Mouse (Mus musculus) hindbrain, embryonic 14.5 days (tissue): ENCODE measurements at regions not wholly inside any gene's neighbourhood (a gene's known extent, or its start where the extent isn't known, plus 50 kb on each side); places are given as distances from the start of the nearest gene placed in this dataset.
A peak's percentile ranks its signal among the peaks of the same experiment; 100 is the strongest.

Experiments used
- ATAC-seq: fragments of 200-750 bp; cut with Nextera tagmentation; 2 replicates; pipeline ENCODE4 v1.8.0; 2017; ENCODE audit warnings: moderate number of reproducible peaks, mild to moderate bottlenecking, moderate TSS enrichment, moderate library complexity; ENCODE audit not compliant: low FRiP score
- DNase-seq: peaks from one replicate; pipeline ENCODE4 v3.0.0-alpha.2; 2015; ENCODE audit warnings: low spot score
- H3K27ac ChIP-seq: fragments of 300-500 bp; sonication (generic); 2 replicates; pipeline ENCODE4 v1.5.1; 2014; ENCODE audit warnings: mild to moderate bottlenecking, moderate library complexity
- H3K27me3 ChIP-seq: fragments of 300-500 bp; sonication (generic); 2 replicates; pipeline ENCODE4 v1.6.1; 2014; ENCODE audit warnings: mild to moderate bottlenecking, low read length, mixed read lengths; ENCODE audit not compliant: control insufficient read depth, insufficient read depth
- H3K36me3 ChIP-seq: fragments of 300-500 bp; sonication (generic); replicated peaks from 2 replicates; pipeline ENCODE4 v1.6.1; 2014; ENCODE audit not compliant: control insufficient read depth, insufficient read depth
- H3K4me1 ChIP-seq: fragments of 300-500 bp; sonication (generic); replicated peaks from 2 replicates; pipeline ENCODE4 v1.6.1; 2014; ENCODE audit warnings: antibody characterized with exemption, low read length, mixed read lengths; ENCODE audit not compliant: control insufficient read depth, insufficient read depth
- H3K4me2 ChIP-seq: fragments of 300-500 bp; sonication (generic); replicated peaks from 2 replicates; pipeline ENCODE4 v1.6.1; 2014; ENCODE audit warnings: mild to moderate bottlenecking, moderate library complexity
- H3K4me3 ChIP-seq: fragments of 300-500 bp; sonication (generic); replicated peaks from 2 replicates; pipeline ENCODE4 v1.5.1; 2014; ENCODE audit warnings: mild to moderate bottlenecking, low read length
- H3K9ac ChIP-seq: fragments of 300-500 bp; sonication (generic); 2 replicates; pipeline ENCODE4 v1.6.1; 2014
- H3K9me3 ChIP-seq: fragments of 300-500 bp; sonication (generic); 2 replicates; pipeline ENCODE4 v1.6.1; 2016; ENCODE audit warnings: low read length; ENCODE audit not compliant: control insufficient read depth
- WGBS: fragments of 180-500 bp; shearing (Covaris S2); extraction: QIAGEN DNeasy Blood & Tissue Kit; methylation state at CpG from one replicate; pipeline ENCODE4 v1.1.7; 2014; 5-methylcytosine and 5-hydroxymethylcytosine counted together

DNA sequence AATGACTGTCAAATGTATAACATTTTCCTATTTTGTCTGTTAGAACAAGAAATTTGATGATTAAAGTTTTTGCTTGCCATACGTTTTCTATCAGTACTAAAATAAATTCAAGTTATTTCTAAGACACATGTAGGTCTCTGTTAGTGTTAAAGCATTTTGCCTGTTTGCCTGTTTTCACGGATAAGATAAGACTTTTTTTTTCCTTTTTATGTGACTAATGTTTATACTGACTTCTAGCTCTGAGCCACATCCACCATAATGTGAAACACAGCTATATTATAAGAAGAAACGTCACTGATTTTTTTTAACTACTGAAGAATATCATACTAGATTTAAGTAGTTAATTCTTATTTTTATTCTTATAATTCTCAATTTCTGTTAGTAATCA, 1012.6 kb downstream of the Cdh8 start:
- no peak overlapping the region for H3K4me2 ChIP-seq
- no peak for DNase-seq

DNA sequence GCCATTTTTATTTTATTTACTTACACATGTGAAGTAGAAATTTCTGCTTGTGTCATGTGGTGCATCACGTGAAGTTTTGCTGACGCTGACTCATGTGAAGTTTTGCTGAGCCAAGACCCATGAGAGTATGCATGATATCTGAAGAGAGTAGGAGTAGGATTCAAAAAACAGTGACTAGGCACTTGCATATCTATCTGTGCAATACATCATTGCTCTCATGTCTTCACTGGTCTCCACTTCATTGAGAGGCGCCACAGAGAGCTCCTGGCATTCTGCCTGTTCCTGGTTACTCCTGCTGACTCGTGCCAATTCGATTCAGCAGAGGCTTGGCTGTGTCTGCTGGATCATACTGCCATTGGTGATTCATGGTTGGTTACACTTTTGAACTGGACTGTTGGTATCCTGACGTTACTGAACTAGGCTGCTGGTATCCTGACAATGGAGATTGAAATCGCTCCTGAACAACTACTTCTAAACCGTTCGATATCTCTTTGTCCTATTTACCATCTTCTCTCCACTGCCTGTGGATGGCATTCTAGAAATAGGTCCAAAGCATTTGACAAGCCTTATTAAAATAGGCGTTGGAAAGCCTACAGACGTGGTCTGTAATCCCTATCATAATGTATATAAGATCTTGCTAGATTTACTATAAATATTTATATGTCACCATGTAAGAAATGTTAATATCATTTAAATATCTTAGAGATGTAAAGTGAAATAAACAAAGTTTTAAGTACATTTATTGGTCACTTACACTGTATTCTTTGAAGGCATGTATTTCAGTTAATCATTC, 1013.2 kb downstream of the Cdh8 start:
- ATAC-seq (peak; percentile 43; the same call in 1 of the 2 replicates), DNase-seq (peak; percentile 30)
- 76% methylated on average over 11 of the region's 11 CpGs for WGBS
- no peaks in the 10 kb centered on the region for H3K4me1 ChIP-seq
- H3K9ac ChIP-seq = no peak overlapping the region
- H3K27ac ChIP-seq = no peak overlapping the region
- no peak overlapping the region for H3K4me3 ChIP-seq
- no peaks in the 10 kb centered on the region for H3K27me3 ChIP-seq
- no peaks in the 10 kb centered on the region for H3K9me3 ChIP-seq
- H3K36me3 ChIP-seq = no peaks in the 10 kb centered on the region
- H3K4me2 ChIP-seq = no peak overlapping the region

More for the DNA sequence above, 1012.6 kb downstream of the Cdh8 start:
- no peaks in the 10 kb centered on the region for H3K36me3 ChIP-seq
- no peaks in the 10 kb centered on the region for H3K4me1 ChIP-seq
- no peak overlapping the region for H3K4me3 ChIP-seq
- no peak overlapping the region for H3K27ac ChIP-seq
- no peaks in the 10 kb centered on the region for H3K9me3 ChIP-seq
- WGBS = 88% methylated on average over 3 of the region's 3 CpGs
- no peak overlapping the region for H3K9ac ChIP-seq
- no peaks in the 10 kb centered on the region for H3K27me3 ChIP-seq
- ATAC-seq = no peak

DNA sequence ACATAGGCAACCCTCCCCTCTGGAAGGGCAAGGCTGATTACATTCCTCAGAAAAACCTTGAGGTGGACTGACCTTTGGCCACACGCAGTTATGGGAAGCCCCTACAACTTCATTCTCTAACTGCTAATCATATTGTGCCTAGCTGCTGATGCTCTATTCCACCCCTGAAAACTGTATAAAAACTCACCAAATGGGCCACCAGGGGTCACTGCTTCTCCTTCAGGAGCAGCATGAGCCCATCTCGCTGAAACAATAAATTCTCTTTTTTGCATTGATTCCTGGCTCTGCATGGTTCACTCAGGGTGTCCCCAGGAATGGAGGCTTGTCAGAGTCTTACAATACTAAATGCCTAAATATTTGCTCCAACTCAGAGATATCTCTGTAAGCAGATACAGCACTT, 1034.5 kb downstream of the Cdh8 start:
- no peak for DNase-seq
- ATAC-seq = no peak
- H3K9ac ChIP-seq = no peak overlapping the region

DNA sequence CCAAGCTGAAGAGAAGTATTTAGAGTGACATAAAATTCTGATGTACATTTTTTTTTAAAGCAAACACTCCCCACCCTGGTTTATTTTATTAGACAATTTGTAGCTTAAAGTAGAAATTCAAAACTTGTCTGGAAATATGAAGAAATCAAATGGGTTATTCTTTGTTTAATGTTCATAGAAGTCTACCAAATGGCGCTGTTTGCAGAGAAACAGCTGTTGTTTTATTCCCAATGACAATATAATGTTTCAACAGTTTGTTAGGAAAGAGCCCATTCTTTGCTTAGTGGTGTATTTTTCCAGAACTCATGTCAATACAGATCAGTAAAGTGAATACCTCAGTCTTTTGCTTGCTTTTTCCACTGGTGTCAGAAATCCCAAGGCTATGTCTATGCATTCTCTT, 1035.9 kb downstream of the Cdh8 start:
- Histone ChIP-seq H3K4me1 (no peaks in the 10 kb centered on the region), H3K36me3 (no peaks in the 10 kb centered on the region), H3K9me3 (no peaks in the 10 kb centered on the region), H3K27me3 (no peaks in the 10 kb centered on the region), H3K27ac (no peak overlapping the region), H3K4me2 (no peak overlapping the region), H3K9ac (no peak overlapping the region), H3K4me3 (no peak overlapping the region)
- DNase-seq = no peak
- 89% methylated on average over 1 of the region's 1 CpGs for WGBS
- no peak for ATAC-seq

More for the DNA sequence above, 1034.5 kb downstream of the Cdh8 start:
- Histone ChIP-seq H3K27me3 (no peaks in the 10 kb centered on the region), H3K36me3 (no peaks in the 10 kb centered on the region), H3K4me3 (no peak overlapping the region), H3K4me2 (no peak overlapping the region), H3K27ac (no peak overlapping the region), H3K9me3 (no peaks in the 10 kb centered on the region), H3K4me1 (no peaks in the 10 kb centered on the region)
- WGBS = 83% methylated on average over 2 of the region's 2 CpGs

DNA sequence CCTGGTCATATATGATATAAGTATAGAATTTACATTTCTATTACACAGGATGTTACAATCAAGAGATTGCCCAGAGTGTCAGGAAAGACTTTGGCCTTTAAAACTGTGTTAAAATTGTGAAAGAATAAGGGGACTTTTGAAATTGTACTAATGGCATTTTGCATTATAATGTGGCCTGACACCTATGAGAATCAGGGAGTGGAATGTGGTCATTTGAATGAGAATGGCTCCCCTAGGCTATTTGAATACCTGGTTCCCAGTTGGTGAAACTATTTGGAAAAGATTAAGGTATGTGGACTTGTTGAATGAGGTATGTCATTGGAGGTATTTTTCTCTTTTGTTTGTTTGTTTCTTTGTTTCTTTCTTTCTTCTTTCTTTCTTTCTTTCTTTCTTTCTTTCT, 1038.5 kb downstream of the Cdh8 start:
- H3K4me1 ChIP-seq = no peaks in the 10 kb centered on the region

DNA sequence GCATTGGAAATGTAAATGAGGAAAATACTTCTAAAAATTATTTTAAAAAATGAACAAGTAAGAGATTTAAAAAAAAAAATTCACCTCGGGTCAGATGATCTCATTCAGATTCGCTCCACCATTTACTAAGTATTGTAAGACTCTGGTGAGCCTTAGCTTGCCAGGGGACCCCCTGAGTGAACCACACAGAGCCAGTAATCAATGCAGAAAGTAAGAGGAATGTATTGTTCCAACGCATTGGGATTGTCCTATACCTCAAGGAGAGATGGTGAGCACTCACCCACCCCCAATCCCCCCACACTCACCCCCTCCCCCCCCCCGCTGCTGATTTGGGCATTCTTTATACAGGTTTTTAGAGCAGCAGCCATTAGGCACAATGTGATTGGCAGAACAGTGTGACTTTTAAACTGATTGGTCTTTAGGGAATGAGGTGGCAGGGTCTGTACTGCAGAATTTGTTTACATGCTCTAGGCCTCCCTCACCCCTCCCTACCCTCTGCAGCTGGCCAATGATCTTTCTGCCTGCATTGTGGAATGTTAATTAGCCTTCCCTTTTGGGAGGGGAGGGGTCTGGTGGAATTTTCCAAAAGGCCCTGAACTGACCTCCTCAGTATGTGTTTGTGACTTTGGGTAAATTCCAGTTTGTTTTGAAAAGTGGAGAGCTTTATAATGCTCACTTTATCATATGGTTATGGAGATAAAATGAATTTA, 1043.4 kb downstream of the Cdh8 start:
- no peaks in the 10 kb centered on the region for H3K27me3 ChIP-seq
- H3K4me3 ChIP-seq = no peak overlapping the region
- H3K36me3 ChIP-seq = no peaks in the 10 kb centered on the region
- no peaks in the 10 kb centered on the region for H3K9me3 ChIP-seq
- DNase-seq (no peak), ATAC-seq (0 out of 2 replicates have a peak, but pooled peaks have one; percentile 17)
- H3K9ac ChIP-seq = no peak overlapping the region
- no peak overlapping the region for H3K4me2 ChIP-seq
- H3K27ac ChIP-seq = no peak overlapping the region
- 34% methylated on average over 3 of the region's 4 CpGs for WGBS
- no peaks in the 10 kb centered on the region for H3K4me1 ChIP-seq

More for the DNA sequence above, 1038.5 kb downstream of the Cdh8 start:
- no peak overlapping the region for H3K27ac ChIP-seq
- DNase-seq = no peak
- H3K9me3 ChIP-seq = no peaks in the 10 kb centered on the region
- no peaks in the 10 kb centered on the region for H3K27me3 ChIP-seq
- H3K36me3 ChIP-seq = no peaks in the 10 kb centered on the region
- no peak for ATAC-seq
- H3K4me3 ChIP-seq = no peak overlapping the region
- no peak overlapping the region for H3K9ac ChIP-seq
- H3K4me2 ChIP-seq = no peak overlapping the region

DNA sequence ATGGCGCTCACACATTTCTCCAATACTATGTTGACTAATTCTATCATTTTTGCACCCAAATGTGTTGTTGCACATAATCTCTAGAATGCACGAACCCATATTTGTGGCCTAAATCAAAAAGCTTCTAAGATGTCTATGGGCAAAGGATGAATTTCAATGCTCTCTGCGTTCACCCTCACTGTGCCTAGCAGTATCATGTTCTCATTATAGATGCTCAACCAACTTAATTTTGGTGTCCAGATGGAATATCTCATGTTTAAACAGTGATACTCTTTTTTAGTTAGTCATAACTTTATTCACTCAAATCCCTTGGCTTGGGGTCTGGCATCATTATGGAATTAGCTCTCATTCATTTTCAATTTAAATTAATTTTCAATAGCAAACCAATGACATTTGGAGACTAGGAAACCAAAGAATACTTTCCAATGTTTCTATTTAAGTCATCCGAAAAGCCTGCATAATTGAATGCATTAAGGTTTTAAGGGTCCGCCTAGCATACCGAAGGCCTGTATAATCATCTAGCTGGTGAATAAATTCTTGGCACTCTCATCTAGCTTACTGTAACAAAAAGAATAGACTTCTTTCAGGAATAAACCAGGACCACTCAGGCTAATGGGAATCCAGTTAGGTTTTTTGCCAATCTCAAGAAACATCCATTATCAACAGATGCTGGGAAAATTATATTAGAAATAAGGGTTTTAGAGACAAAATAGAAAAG, 1050.7 kb downstream of the Cdh8 start:
- H3K9me3 ChIP-seq = no peaks in the 10 kb centered on the region
- WGBS = 86% methylated on average over 6 of the region's 6 CpGs
- no peak overlapping the region for H3K27ac ChIP-seq
- no peak overlapping the region for H3K9ac ChIP-seq
- H3K4me1 ChIP-seq = no peaks in the 10 kb centered on the region
- no peak for ATAC-seq
- H3K36me3 ChIP-seq = no peaks in the 10 kb centered on the region
- no peak overlapping the region for H3K4me3 ChIP-seq
- no peaks in the 10 kb centered on the region for H3K27me3 ChIP-seq
- no peak overlapping the region for H3K4me2 ChIP-seq
- no peak for DNase-seq

DNA sequence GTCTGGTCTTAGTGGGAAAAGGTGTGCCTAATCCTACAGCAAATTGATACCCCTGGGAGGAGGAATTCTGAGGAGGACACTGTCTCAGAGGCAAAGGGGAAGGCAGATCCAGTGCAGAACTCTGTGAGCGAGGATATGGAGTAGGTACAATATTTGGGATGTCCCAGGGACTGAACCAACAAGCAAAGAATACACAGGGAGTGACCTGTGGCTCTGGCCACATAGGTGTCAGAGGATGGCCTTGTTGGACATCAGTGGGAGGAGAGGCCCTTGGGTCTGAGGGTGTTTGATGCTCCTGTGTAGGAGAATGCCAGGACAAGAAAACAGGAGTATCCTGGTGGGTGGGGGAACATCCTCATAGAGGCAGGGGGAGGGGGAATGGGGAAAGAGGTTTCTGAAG, 1079.0 kb downstream of the Cdh8 start:
- no peaks in the 10 kb centered on the region for H3K4me1 ChIP-seq
- no peak overlapping the region for H3K4me3 ChIP-seq
- H3K4me2 ChIP-seq = no peak overlapping the region
- H3K27ac ChIP-seq = no peak overlapping the region
- H3K9ac ChIP-seq = no peak overlapping the region
- no peaks in the 10 kb centered on the region for H3K27me3 ChIP-seq
- H3K36me3 ChIP-seq = no peaks in the 10 kb centered on the region
- no peaks in the 10 kb centered on the region for H3K9me3 ChIP-seq
- no peak for ATAC-seq
- WGBS = 88% methylated on average over 1 of the region's 1 CpGs
- DNase-seq = no peak

DNA sequence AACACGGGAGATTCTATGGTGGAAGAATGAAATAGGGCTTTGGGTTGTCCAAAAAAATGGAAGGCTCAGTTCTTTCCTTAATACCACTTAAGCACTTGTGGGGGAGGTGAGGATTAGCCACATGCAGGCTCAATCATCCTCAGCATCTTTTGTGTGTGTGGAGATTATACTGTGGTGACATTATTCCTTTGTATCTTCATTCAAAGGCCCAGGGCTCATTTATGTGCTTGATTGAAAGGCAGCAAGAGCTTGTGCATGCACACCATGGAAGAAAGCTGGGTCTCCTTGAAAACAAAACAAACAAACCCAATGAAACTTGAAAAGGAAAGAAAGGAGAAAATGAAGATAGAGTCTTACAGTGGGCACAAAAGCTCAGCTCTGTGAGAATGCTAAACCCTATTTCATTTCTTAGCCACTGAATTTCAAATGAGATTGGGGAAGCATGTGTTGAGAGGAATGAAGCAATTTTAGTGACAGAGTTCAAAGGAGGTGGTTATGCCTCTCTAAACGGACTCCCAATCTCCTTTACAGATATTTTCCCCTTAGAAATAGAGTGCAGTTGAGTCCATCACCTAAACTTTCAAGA, 1106.8 kb downstream of the Cdh8 start:
- peak; percentile 71; the same call in 1 of the 2 replicates for ATAC-seq
- no peak overlapping the region for H3K9ac ChIP-seq
- WGBS = 21% methylated on average over 2 of the region's 2 CpGs
- no peaks in the 10 kb centered on the region for H3K27me3 ChIP-seq
- DNase-seq = no peak
- no peaks in the 10 kb centered on the region for H3K9me3 ChIP-seq
- H3K27ac ChIP-seq = no peak overlapping the region
- no peaks in the 10 kb centered on the region for H3K4me1 ChIP-seq
- no peaks in the 10 kb centered on the region for H3K36me3 ChIP-seq
- H3K4me2 ChIP-seq = no peak overlapping the region
- no peak overlapping the region for H3K4me3 ChIP-seq
